Mouse (Mus musculus) erythroblast, embryonic 14.5 days (primary cell): ENCODE results near the gene Tcf7. TPM values are rescaled to one million over a fixed set of nuclear protein-coding genes. Genes with fewer than 3 reads are reported as not detected.
"Not testable (repeated sequence)": the region's sequence is repeated elsewhere in the genome, so short reads cannot be mapped to it uniquely, and the experiment has no call there.

Experiments used
- H3K27me3 ChIP-seq: 2 replicates; pipeline ENCODE4 v1.6.1; 2012; ENCODE audit warnings: inconsistent platforms; ENCODE audit not compliant: control insufficient read depth
- H3K36me3 ChIP-seq: 2 replicates; pipeline ENCODE4 v1.6.1; 2012; ENCODE audit warnings: mild to moderate bottlenecking, inconsistent platforms; ENCODE audit not compliant: control insufficient read depth
- H3K4me1 ChIP-seq: 2 replicates; pipeline ENCODE4 v1.6.1; 2012; ENCODE audit warnings: inconsistent platforms; ENCODE audit not compliant: control insufficient read depth
- H3K4me3 ChIP-seq: replicated peaks from 2 replicates; pipeline ENCODE3; 2012; ENCODE audit warnings: moderate library complexity, mild to moderate bottlenecking, inconsistent platforms
- H3K9me3 ChIP-seq: 2 replicates; pipeline ENCODE4 v1.6.1; 2012; ENCODE audit warnings: low read length, inconsistent platforms, mixed read lengths; ENCODE audit not compliant: control insufficient read depth
- GATA1 ChIP-seq: IDR thresholded peaks from 2 replicates; pipeline ENCODE4 v1.6.1; 2012; ENCODE audit warnings: low read length, inconsistent platforms, mixed read lengths
- TAL1 ChIP-seq: IDR thresholded peaks from 3 replicates; pipeline ENCODE4 v1.6.1; 2012; ENCODE audit warnings: low read length, inconsistent platforms, mixed read lengths
- polyA plus RNA-seq: library from polyadenylated mRNA; stranded (reverse); fragments of >175 nt; gene quantifications from 2 replicates; pipeline ENCODE4 v1.2.3, GENCODE M21; 2012

The Tcf7 gene
- polyA plus RNA-seq, 1 experiment, result 0.03 TPM

GRCm38 (mm10) chr11:52223968-52224682 is 58.7 kb downstream of the Tcf7 start:
- peaks cover 7% of the 10 kb centered on the region; the same call in 1 of the 2 replicates for H3K4me1 ChIP-seq
- no peaks in the 10 kb centered on the region for H3K36me3 ChIP-seq
- TF ChIP-seq TAL1, result no peak
- no peak for TF ChIP-seq GATA1
- no peaks in the 10 kb centered on the region for H3K9me3 ChIP-seq
- H3K27me3 ChIP-seq, result peaks cover 20% of the 10 kb centered on the region
- H3K4me3 ChIP-seq, result no peak overlapping the region

GRCm38 (mm10) chr11:52222891-52223290 is 59.9 kb downstream of the Tcf7 start:
- TF ChIP-seq TAL1 (no peak), GATA1 (no peak)
- Histone ChIP-seq H3K9me3 (no peaks in the 10 kb centered on the region), H3K4me1 (peaks cover 7% of the 10 kb centered on the region; the same call in 1 of the 2 replicates), H3K36me3 (no peaks in the 10 kb centered on the region), H3K4me3 (no peak overlapping the region), H3K27me3 (peaks cover 20% of the 10 kb centered on the region)

- H3K36me3 ChIP-seq, H3K4me3 ChIP-seq, H3K9me3 ChIP-seq, H3K4me1 ChIP-seq: not testable (repeated sequence)
- H3K27me3 ChIP-seq, result peaks cover 20% of the 10 kb centered on the region
Observed at GRCm38 (mm10) chr11:52221921-52222320, 60.9 kb downstream of the Tcf7 start.

GRCm38 (mm10) chr11:52220282-52220681 is 62.5 kb downstream of the Tcf7 start:
- no peak for TF ChIP-seq GATA1
- TF ChIP-seq TAL1, result no peak
- Histone ChIP-seq H3K9me3 (no peaks in the 10 kb centered on the region), H3K4me3 (no peak overlapping the region), H3K27me3 (peaks cover 20% of the 10 kb centered on the region), H3K4me1 (peaks cover 7% of the 10 kb centered on the region; the same call in 1 of the 2 replicates), H3K36me3 (no peaks in the 10 kb centered on the region)

GRCm38 (mm10) chr11:52213887-52214286 is 68.9 kb downstream of the Tcf7 start, which contains the start of gene Olfr1371:
TSS of gene Olfr1371 (minus strand) at chr11:52213987.
- Histone ChIP-seq H3K36me3 (no peaks in the 10 kb centered on the region), H3K4me3 (no peak within 1 kb of the TSS), H3K9me3 (no peaks in the 10 kb centered on the region), H3K27me3 (no peaks in the 10 kb centered on the region), H3K4me1 (no peaks in the 10 kb centered on the region)
- TF ChIP-seq TAL1 (no peak), GATA1 (no peak)

Other genes starting within 250 kb of the Tcf7 start
- 0.82 and 1.1 TPM in 2 replicates for gene Ppp2ca, start 184.3 kb downstream of the Tcf7 start, polyA plus RNA-seq
- gene Olfr1373, start 137.5 kb downstream of the Tcf7 start, polyA plus RNA-seq, result not detected in 2 replicates
- not detected in 2 replicates for gene Olfr1371, start 69.0 kb downstream of the Tcf7 start, polyA plus RNA-seq
- gene Skp1a, start 51.0 kb downstream of the Tcf7 start, polyA plus RNA-seq, result 1.5 and 2.3 TPM in 2 replicates
- gene Vdac1, start 77.8 kb upstream of the Tcf7 start, polyA plus RNA-seq, result 1.0 and 1.3 TPM in 2 replicates
- gene 9530068E07Rik, start 113.4 kb upstream of the Tcf7 start, polyA plus RNA-seq, result 6.5 and 8.4 TPM in 2 replicates